Mouse (Mus musculus): ENCODE results near the gene Gbf1. TPM values are rescaled to one million over a fixed set of nuclear protein-coding genes. Genes with fewer than 3 reads are reported as not detected.
"Not testable (repeated sequence)": the region's sequence is repeated elsewhere in the genome, so short reads cannot be mapped to it uniquely, and the experiment has no call there.

The Gbf1 gene
- polyA plus RNA-seq, 1 experiment from 2014 or later, result 54.1 TPM

DNA sequence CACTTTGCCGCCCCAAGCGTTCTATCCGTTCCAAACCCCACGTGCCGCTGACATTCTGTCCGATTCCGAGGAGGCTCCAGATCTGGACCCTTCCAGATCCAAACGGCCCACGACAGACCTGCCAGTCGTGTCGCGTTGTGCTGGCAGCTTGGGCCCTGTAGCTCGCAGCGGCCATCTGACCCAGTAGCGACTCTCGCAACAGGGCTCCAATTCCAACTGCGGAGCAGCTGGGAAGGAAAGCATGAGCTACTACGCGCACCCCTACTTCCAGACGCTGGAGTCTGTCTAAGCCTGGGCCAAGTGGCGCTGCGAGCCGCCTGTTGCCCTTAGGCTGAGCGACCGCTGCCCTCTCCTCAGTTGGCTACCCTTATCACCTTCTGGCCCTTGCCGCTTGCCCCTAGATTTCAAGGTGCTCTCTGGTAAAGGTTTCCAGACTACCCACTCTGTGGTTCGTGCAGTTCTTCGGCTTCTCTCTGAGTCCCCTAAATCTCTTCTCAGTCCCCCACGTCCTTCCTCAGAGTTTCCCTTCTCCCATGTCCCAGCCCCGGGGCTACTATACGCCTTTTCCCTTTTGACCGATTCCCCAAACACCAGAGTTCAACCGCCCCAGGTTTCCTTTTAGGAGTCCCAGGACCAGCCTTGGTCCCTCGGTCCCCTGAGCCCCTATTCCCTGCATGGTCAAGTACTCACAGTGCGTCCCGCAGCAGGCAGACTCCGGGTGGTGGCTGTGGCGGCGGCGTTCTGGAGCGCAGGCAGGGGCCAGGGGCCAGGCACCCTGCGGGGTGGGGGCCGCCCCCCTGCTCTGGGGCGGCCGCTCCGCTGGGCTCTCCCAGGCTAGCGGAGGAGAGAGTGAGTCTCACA lies 4.6 kb upstream of the Gbf1 start, which contains the start of gene Pitx3:
TSS of gene Pitx3 (minus strand) at position 816 of the 861 bp plus-strand sequence.
- no peaks in the 10 kb centered on the region for H3K36me3 ChIP-seq
- H3K4me2 ChIP-seq, result peak within 1 kb of the TSS; percentile 99
- no peak within 1 kb of the TSS for H3K27ac ChIP-seq (ENCODE audit: poor library complexity, severe bottlenecking)
- peak within 1 kb of the TSS; percentile 68 for H3K4me3 ChIP-seq
- no peak for ATAC-seq (ENCODE audit: insufficient number of reproducible peaks, low FRiP score)
- peak within 1 kb of the TSS; percentile 49 for H3K9ac ChIP-seq
- peaks cover 18% of the 10 kb centered on the region; the same call in 1 of the 2 replicates for H3K4me1 ChIP-seq (replicated peaks)
- H3K27me3 ChIP-seq (replicated peaks), result peaks cover 64% of the 10 kb centered on the region
- WGBS, result under 1% methylated on average over 47 of the region's 47 CpGs
- H3K9me3 ChIP-seq (replicated peaks), result no peaks in the 10 kb centered on the region

GRCm38 (mm10) chr19:46148372-46148760 lies 3.9 kb upstream of the Gbf1 start:
- no peaks in the 10 kb centered on the region for H3K36me3 ChIP-seq
- peaks cover 20% of the 10 kb centered on the region for H3K4me1 ChIP-seq (replicated peaks)
- peak overlapping the region; percentile 99 for H3K4me2 ChIP-seq
- H3K27ac ChIP-seq (ENCODE audit: poor library complexity, severe bottlenecking), result no peak overlapping the region
- peak overlapping the region; percentile 68 for H3K4me3 ChIP-seq
- peak; percentile 85 for ATAC-seq (ENCODE audit: insufficient number of reproducible peaks, low FRiP score)
- peaks cover 58% of the 10 kb centered on the region for H3K27me3 ChIP-seq (replicated peaks)
- no peaks in the 10 kb centered on the region for H3K9me3 ChIP-seq (replicated peaks)
- H3K9ac ChIP-seq, result peak overlapping the region; percentile 49
- WGBS, result under 1% methylated on average over 27 of the region's 27 CpGs

GRCm38 (mm10) chr19:46149091-46149490 lies 3.2 kb upstream of the Gbf1 start:
- H3K4me1 ChIP-seq (replicated peaks), result peaks cover 27% of the 10 kb centered on the region
- peaks cover 52% of the 10 kb centered on the region for H3K27me3 ChIP-seq (replicated peaks)
- no peak overlapping the region for H3K27ac ChIP-seq (ENCODE audit: poor library complexity, severe bottlenecking)
- H3K36me3 ChIP-seq, result no peaks in the 10 kb centered on the region
- ATAC-seq (ENCODE audit: insufficient number of reproducible peaks, low FRiP score), result no peak
- peak overlapping the region; percentile 68; the same call in 1 of the 2 replicates for H3K4me3 ChIP-seq
- 27% methylated on average over 12 of the region's 12 CpGs for WGBS
- H3K4me2 ChIP-seq, result peak overlapping the region; percentile 99
- no peaks in the 10 kb centered on the region for H3K9me3 ChIP-seq (replicated peaks)
- no peak overlapping the region for H3K9ac ChIP-seq

DNA sequence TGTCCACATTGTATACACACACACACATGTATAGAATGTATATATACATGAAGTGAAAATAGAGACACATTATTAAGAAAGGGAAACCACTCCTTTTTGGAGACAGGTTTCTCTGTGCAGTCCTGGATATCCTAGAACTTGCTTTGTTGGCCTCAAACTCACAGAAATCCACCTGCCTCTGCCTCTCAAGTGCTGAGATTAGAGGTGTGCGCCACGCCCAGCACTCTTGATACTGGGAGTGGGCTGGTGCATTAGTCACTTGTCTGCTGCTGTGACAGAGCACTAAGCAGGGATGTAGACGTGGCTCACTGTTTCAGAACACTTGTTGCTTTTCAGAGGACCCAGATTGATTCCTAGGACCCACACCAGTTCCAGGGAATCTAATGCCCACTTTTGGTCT lies 13.6 kb downstream of the Gbf1 start:
- ATAC-seq (ENCODE audit: insufficient number of reproducible peaks, low FRiP score), result no peak
- Histone ChIP-seq H3K9ac (no peak overlapping the region), H3K4me1 (replicated peaks) (no peaks in the 10 kb centered on the region), H3K9me3 (replicated peaks) (no peaks in the 10 kb centered on the region), H3K27me3 (replicated peaks) (no peaks in the 10 kb centered on the region), H3K4me3 (no peak overlapping the region), H3K4me2 (no peak overlapping the region), H3K27ac (ENCODE audit: poor library complexity, severe bottlenecking) (no peak overlapping the region), H3K36me3 (peaks cover 52% of the 10 kb centered on the region)
- WGBS, result 90% methylated on average over 3 of the region's 3 CpGs

GRCm38 (mm10) chr19:46167169-46167568 lies 14.9 kb downstream of the Gbf1 start:
- H3K27me3 ChIP-seq (replicated peaks); ATAC-seq (ENCODE audit: insufficient number of reproducible peaks, low FRiP score): not testable (repeated sequence)
- H3K36me3 ChIP-seq, result peaks cover 59% of the 10 kb centered on the region

GRCm38 (mm10) chr19:46169396-46169795 lies 17.1 kb downstream of the Gbf1 start:
- Histone ChIP-seq H3K27ac (ENCODE audit: poor library complexity, severe bottlenecking) (no peak overlapping the region), H3K27me3 (replicated peaks) (no peaks in the 10 kb centered on the region), H3K9ac (no peak overlapping the region), H3K4me2 (no peak overlapping the region), H3K4me1 (replicated peaks) (no peaks in the 10 kb centered on the region), H3K9me3 (replicated peaks) (no peaks in the 10 kb centered on the region), H3K36me3 (peaks cover 47% of the 10 kb centered on the region), H3K4me3 (no peak overlapping the region)
- ATAC-seq (ENCODE audit: insufficient number of reproducible peaks, low FRiP score), result no peak
- WGBS, result 84% methylated on average over 3 of the region's 3 CpGs

More at GRCm38 (mm10) chr19:46167169-46167568, 14.9 kb downstream of the Gbf1 start:
- not testable (repeated sequence) for H3K9me3 ChIP-seq (replicated peaks); H3K4me1 ChIP-seq (replicated peaks); H3K9ac ChIP-seq; H3K4me2 ChIP-seq; H3K27ac ChIP-seq (ENCODE audit: poor library complexity, severe bottlenecking); H3K4me3 ChIP-seq
- WGBS, result 84% methylated on average over 2 of the region's 2 CpGs

- Histone ChIP-seq H3K4me2 (no peak overlapping the region), H3K9me3 (replicated peaks) (no peaks in the 10 kb centered on the region), H3K4me3 (no peak overlapping the region), H3K36me3 (peaks cover 42% of the 10 kb centered on the region), H3K9ac (no peak overlapping the region), H3K27ac (ENCODE audit: poor library complexity, severe bottlenecking) (no peak overlapping the region), H3K27me3 (replicated peaks) (no peaks in the 10 kb centered on the region), H3K4me1 (replicated peaks) (no peaks in the 10 kb centered on the region)
- ATAC-seq (ENCODE audit: insufficient number of reproducible peaks, low FRiP score), result no peak
- WGBS, result 60% methylated on average over 1 of the region's 1 CpGs
Observed at GRCm38 (mm10) chr19:46169913-46170312, 17.6 kb downstream of the Gbf1 start.

DNA sequence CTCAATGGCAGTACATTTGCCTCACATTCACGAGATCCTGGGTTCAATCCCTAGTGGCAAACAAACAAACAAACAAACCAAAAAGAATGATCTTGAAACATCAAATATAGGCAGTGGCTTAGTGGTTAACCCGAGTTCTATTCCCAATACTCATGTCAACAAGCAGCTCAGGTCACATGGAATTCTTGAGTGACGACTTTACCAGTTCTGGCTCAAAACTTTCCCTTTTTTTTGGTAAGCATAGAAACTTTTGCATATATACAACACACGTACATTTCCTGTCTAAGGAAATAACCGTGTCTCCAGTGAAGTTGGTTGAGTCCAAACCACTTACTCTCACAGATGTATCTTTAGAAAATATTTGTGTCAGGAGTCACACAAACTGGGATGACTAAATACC lies 20.2 kb downstream of the Gbf1 start:
- H3K27me3 ChIP-seq (replicated peaks), result no peaks in the 10 kb centered on the region
- ATAC-seq (ENCODE audit: insufficient number of reproducible peaks, low FRiP score), result no peak
- no peak overlapping the region for H3K27ac ChIP-seq (ENCODE audit: poor library complexity, severe bottlenecking)
- no peak overlapping the region for H3K4me3 ChIP-seq
- no peaks in the 10 kb centered on the region for H3K9me3 ChIP-seq (replicated peaks)
- H3K36me3 ChIP-seq, result peaks cover 24% of the 10 kb centered on the region
- no peak overlapping the region for H3K9ac ChIP-seq
- WGBS, result 76% methylated on average over 5 of the region's 5 CpGs
- H3K4me2 ChIP-seq, result no peak overlapping the region
- H3K4me1 ChIP-seq (replicated peaks), result no peaks in the 10 kb centered on the region

DNA sequence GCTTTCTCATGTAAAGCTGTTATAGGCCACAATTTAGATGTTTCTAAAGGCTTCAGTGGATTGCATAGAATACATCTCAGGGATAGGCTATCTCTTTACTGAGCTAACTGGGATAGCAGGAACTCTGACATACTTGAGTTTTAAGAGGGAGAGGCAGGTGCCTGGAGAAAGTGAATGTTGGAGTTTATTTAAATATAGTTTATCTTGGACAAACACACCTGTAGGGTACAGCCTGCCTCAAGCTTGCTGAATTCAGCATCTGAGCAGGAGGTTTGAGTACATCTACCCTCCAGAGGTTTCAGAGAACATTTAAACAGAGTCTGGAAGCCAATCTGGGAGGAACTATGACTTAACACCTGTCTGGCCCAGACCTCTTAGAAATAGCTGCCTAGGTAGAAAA lies 22.9 kb downstream of the Gbf1 start:
- Histone ChIP-seq H3K4me2 (no peak overlapping the region), H3K36me3 (peaks cover 21% of the 10 kb centered on the region), H3K4me3 (no peak overlapping the region), H3K27me3 (replicated peaks) (no peaks in the 10 kb centered on the region), H3K27ac (ENCODE audit: poor library complexity, severe bottlenecking) (no peak overlapping the region), H3K9me3 (replicated peaks) (no peaks in the 10 kb centered on the region), H3K4me1 (replicated peaks) (no peaks in the 10 kb centered on the region), H3K9ac (no peak overlapping the region)
- ATAC-seq (ENCODE audit: insufficient number of reproducible peaks, low FRiP score), result no peak

GRCm38 (mm10) chr19:46177046-46177445 lies 24.7 kb downstream of the Gbf1 start:
- H3K4me1 ChIP-seq (replicated peaks), result no peaks in the 10 kb centered on the region
- H3K36me3 ChIP-seq, result peaks cover 6% of the 10 kb centered on the region; the same call in 1 of the 2 replicates
- H3K9me3 ChIP-seq (replicated peaks), result no peaks in the 10 kb centered on the region
- no peak for ATAC-seq (ENCODE audit: insufficient number of reproducible peaks, low FRiP score)
- H3K27me3 ChIP-seq (replicated peaks), result no peaks in the 10 kb centered on the region
- no peak overlapping the region for H3K4me3 ChIP-seq
- H3K9ac ChIP-seq, result no peak overlapping the region
- 63% methylated on average over 5 of the region's 5 CpGs for WGBS
- H3K27ac ChIP-seq (ENCODE audit: poor library complexity, severe bottlenecking), result no peak overlapping the region
- H3K4me2 ChIP-seq, result no peak overlapping the region

DNA sequence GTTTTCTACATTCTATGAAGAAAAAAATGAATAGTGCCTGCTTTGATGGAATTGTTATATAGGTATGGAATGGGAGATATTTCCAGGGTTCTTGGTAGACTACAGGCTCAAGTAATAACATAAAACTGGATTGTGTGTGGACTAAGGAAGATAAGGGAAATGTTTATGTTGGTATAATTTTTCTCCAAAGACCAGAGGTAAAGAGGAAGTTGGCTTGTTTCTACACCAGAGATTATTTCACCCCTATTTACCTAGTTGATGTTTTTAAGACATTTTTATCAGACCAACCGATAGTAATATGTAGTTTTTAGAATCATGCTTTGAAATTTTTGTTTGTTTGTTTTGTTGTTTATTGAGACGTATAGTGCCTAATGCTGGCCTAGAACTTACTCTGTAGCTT lies 28.0 kb downstream of the Gbf1 start:
- Histone ChIP-seq H3K9me3 (replicated peaks) (no peaks in the 10 kb centered on the region), H3K27ac (ENCODE audit: poor library complexity, severe bottlenecking) (no peak overlapping the region), H3K4me2 (no peak overlapping the region), H3K9ac (no peak overlapping the region), H3K36me3 (peaks cover 12% of the 10 kb centered on the region), H3K4me1 (replicated peaks) (no peaks in the 10 kb centered on the region), H3K4me3 (no peak overlapping the region), H3K27me3 (replicated peaks) (no peaks in the 10 kb centered on the region)
- WGBS, result 88% methylated on average over 2 of the region's 2 CpGs
- no peak for ATAC-seq (ENCODE audit: insufficient number of reproducible peaks, low FRiP score)
